Mouse (Mus musculus) embryonic fibroblast, embryonic 13.5 days (primary cell): ENCODE measurements around the gene Crebl2.

ENCODE experiments used
- CTCF ChIP-seq: IDR thresholded peaks from 2 replicates; pipeline ENCODE4 v1.5.1; 2011; ENCODE audit warnings: mild to moderate bottlenecking, control low read depth, low read length, moderate library complexity, borderline replicate concordance; ENCODE audit not compliant: insufficient read depth
- POLR2A ChIP-seq: IDR thresholded peaks from 2 replicates; pipeline ENCODE4 v1.6.1; 2011; ENCODE audit warnings: low read depth, mild to moderate bottlenecking, control low read depth, low read length, moderate library complexity

GRCm38 (mm10) chr6:134819741-134820140 is 10.2 kb upstream of the Crebl2 start:
- TF ChIP-seq POLR2A (no peak), CTCF (no peak)
